In genomic region chr11:97126645-97127468, GRCm38 (mm10) we compare ENCODE assay signal across 1 mouse cellular context.
TF ChIP-seq lines count a peak whose summit lies in the region.

No protein-coding gene starts in this region.

TF ChIP-seq in CH12.LX, 34 proteins besides CTCF, POLR2A, EP300 and RAD21 (continued from another document):
- TF ChIP-seq POLR2AphosphoS2 (IDR thresholded peaks at IDR 0.05; ENCODE audit: low read depth, low read length) (peak; percentile 45; the same call in 1 of the 2 replicates), ZMIZ1 (IDR thresholded peaks at IDR 0.05; ENCODE audit: low read depth, low read length) (peak; percentile 36; the same call in 1 of the 2 replicates), UBTF (IDR thresholded peaks at IDR 0.05; ENCODE audit: low read depth, low read length) (peak; percentile 67; the same call in 1 of the 2 replicates), MAFK (IDR thresholded peaks at IDR 0.05; ENCODE audit: insufficient replicate concordance, low read length) (peak; percentile 85), KAT2A (IDR thresholded peaks at IDR 0.05; ENCODE audit: insufficient replicate concordance, low read length) (0 out of 2 replicates have a peak, but pooled peaks have one; percentile 53), USF2 (conservative IDR thresholded peaks at IDR 0.05; ENCODE audit: low read depth, low read length) (no peak), USF1 (IDR thresholded peaks at IDR 0.05; ENCODE audit: low read depth, low read length) (no peak), SIN3A (IDR thresholded peaks at IDR 0.05; ENCODE audit: low read length) (peak; percentile 81), JUN (IDR thresholded peaks at IDR 0.05; ENCODE audit: insufficient read depth, low read depth, low read length) (peak; percentile 94), CHD2 (IDR thresholded peaks at IDR 0.05; ENCODE audit: low read length) (peak; percentile 84), PAX5 (IDR thresholded peaks at IDR 0.05; ENCODE audit: low read length) (no peak), ELF1 (IDR thresholded peaks at IDR 0.05; ENCODE audit: low read depth, low read length) (peak; percentile 80), CHD1 (IDR thresholded peaks at IDR 0.05; ENCODE audit: low read depth, low read length) (peak; percentile 68), ZC3H11A (IDR thresholded peaks at IDR 0.05; ENCODE audit: low read depth, low read length) (no peak), ZNF384 (IDR thresholded peaks at IDR 0.05; ENCODE audit: low read depth, low read length) (no peak), IRF4 (IDR thresholded peaks at IDR 0.05; ENCODE audit: low read depth, low read length) (peak; percentile 100), RCOR1 (conservative IDR thresholded peaks at IDR 0.05; ENCODE audit: low read depth, low read length) (peak; percentile 99), GABPA (IDR thresholded peaks at IDR 0.05; ENCODE audit: insufficient replicate concordance, low read depth, low read length) (no peak), E2F4 (IDR thresholded peaks at IDR 0.05; ENCODE audit: insufficient replicate concordance, low read depth, low read length) (no peak), TCF12 (IDR thresholded peaks at IDR 0.05; ENCODE audit: low read depth, low read length) (peak; percentile 87)
